Mouse (Mus musculus) megakaryocyte, embryonic 14.5 days (primary cell): ENCODE results near the gene Azin2. TPM values are rescaled to one million over a fixed set of nuclear protein-coding genes. Genes with fewer than 3 reads are reported as not detected.

Experiments used
- H3K27me3 ChIP-seq: replicated peaks from 2 replicates; pipeline ENCODE3; 2012; ENCODE audit warnings: inconsistent platforms
- H3K36me3 ChIP-seq: replicated peaks from 2 replicates; pipeline ENCODE3; 2012; ENCODE audit warnings: low read length, inconsistent platforms, mixed read lengths
- H3K4me1 ChIP-seq: 2 replicates; pipeline ENCODE4 v1.6.1; 2012; ENCODE audit warnings: inconsistent platforms
- H3K4me3 ChIP-seq: replicated peaks from 2 replicates; pipeline ENCODE3; 2012; ENCODE audit warnings: moderate library complexity, mild to moderate bottlenecking, inconsistent platforms
- H3K9me3 ChIP-seq: 2 replicates; pipeline ENCODE4 v1.6.1; 2012; ENCODE audit warnings: inconsistent platforms
- FLI1 ChIP-seq: IDR thresholded peaks from 2 replicates; pipeline ENCODE4 v1.6.1; 2012; ENCODE audit warnings: low read length, inconsistent platforms, mixed read lengths
- GATA1 ChIP-seq: IDR thresholded peaks from 3 replicates; pipeline ENCODE4 v1.6.1; 2012; ENCODE audit warnings: mixed read lengths, low read length, inconsistent platforms, borderline replicate concordance
- polyA plus RNA-seq: library from polyadenylated mRNA; stranded (reverse); fragments of >175 nt; gene quantifications from 2 replicates; pipeline ENCODE4 v1.2.3, GENCODE M21; 2012; ENCODE audit warnings: low replicate concordance; ENCODE audit not compliant: insufficient read depth

The Azin2 gene
- polyA plus RNA-seq, 1 experiment: 12.2 TPM

DNA sequence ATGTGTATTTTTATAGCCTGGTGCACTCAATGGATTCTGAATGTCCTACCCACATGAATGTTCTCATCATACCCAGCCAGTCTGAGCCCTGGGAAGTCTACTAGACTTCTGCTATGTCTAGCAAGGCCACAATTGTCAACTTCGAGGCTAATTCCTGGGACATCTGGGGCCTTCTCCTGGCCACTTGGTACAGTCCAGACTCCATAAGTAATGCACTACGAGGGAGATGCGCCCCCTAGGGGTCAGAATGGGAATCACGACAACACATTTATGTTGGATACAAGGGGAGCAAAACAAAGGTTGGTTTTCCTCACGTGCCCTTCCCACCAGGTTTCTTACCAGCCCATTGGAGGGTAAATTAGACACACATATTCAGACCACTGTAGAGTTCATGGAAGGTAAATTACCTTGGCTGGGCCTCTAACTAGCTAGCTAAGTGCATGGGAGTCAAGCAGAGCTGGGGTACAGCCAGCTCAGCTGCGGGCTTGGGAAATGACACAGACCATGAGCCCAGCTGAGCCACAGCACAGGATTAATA lies 14.0 kb downstream of the Azin2 start:
- TF ChIP-seq GATA1 (no peak), FLI1 (no peak)
- Histone ChIP-seq H3K36me3 (no peaks in the 10 kb centered on the region), H3K4me3 (no peak overlapping the region), H3K4me1 (peaks cover 24% of the 10 kb centered on the region), H3K9me3 (no peaks in the 10 kb centered on the region), H3K27me3 (peaks cover 41% of the 10 kb centered on the region)

DNA sequence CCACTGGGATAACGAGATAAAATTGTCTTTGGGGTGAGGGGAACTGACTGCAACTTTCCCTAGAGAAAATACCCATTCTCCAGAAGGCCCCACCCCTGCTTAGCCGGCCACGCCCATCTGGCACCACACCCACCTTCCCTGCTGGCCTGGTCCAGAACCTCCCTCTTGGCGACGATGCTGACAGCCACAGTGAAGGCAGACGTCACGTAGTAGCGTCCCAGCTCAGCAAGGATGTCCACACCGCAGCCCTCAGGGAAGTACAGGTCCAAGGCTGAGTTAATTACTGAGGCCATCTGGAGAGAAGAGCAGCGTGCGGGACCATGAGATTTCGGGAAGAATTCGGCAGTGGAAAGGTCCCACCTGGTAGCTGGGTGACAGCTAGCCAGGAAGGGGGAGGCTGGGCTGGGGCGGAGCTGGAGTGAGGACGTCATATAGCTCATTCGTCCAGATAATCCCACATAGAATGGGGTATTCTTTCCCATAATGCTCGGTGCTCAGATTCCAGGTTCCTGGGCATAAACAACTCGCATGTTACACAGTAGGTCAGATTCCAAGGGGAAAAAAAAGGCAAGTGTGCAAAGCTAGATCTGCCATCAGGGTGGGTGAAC lies 14.8 kb downstream of the Azin2 start:
- TF ChIP-seq GATA1 (no peak), FLI1 (no peak)
- peak overlapping the region; percentile 75 for H3K4me3 ChIP-seq
- H3K36me3 ChIP-seq: no peaks in the 10 kb centered on the region
- peaks cover 2% of the 10 kb centered on the region; the same call in 1 of the 2 replicates for H3K9me3 ChIP-seq
- peaks cover 43% of the 10 kb centered on the region for H3K27me3 ChIP-seq
- H3K4me1 ChIP-seq: peaks cover 24% of the 10 kb centered on the region

GRCm38 (mm10) chr4:128946736-128947135 lies 15.5 kb downstream of the Azin2 start:
- Histone ChIP-seq H3K4me3 (no peak overlapping the region), H3K4me1 (peaks cover 24% of the 10 kb centered on the region), H3K27me3 (peaks cover 37% of the 10 kb centered on the region), H3K36me3 (no peaks in the 10 kb centered on the region), H3K9me3 (peaks cover 7% of the 10 kb centered on the region)
- TF ChIP-seq GATA1: no peak
- no peak for TF ChIP-seq FLI1

DNA sequence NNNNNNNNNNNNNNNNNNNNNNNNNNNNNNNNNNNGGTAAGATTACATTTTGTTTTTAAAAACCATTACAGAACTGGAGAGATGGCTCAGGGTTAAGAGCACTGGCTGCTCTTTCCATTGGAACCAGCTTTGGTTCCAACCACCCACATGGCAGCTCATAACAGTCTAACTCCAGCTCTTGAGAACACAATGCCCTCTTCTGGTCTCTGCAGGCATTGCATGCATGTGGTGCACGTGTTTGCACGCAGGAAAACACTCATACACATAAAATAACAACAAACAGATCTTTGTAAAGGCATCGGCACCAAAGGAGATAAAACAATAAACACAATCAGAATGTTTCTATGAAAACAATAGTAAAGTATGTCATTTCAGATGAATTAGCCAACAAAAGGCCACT lies 19.9 kb downstream of the Azin2 start:
- TF ChIP-seq GATA1 (no peak), FLI1 (no peak)

DNA sequence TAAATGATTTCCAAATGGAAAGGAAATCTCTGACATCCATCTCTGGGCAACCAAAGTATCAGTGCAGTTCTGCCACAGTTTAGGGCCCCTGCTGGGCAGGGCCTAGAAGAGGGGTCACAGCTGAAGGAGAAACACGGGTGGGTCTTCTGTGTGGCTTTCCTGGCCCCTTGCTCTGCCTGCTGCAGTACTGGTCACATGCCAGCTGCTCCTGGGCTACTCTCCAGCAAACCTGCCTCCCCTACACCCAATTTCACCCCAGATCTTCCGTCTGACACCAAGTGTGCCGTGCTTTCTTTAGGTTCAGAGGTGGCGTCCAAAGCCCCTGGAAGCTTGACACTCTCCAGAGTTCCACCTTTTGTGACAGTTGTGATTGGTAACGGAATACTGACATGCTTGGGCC lies 26.6 kb downstream of the Azin2 start:
- H3K27me3 ChIP-seq: peaks cover 53% of the 10 kb centered on the region
- no peaks in the 10 kb centered on the region for H3K36me3 ChIP-seq
- no peak overlapping the region for H3K4me3 ChIP-seq
- TF ChIP-seq GATA1: no peak
- peaks cover 1% of the 10 kb centered on the region; the same call in 1 of the 2 replicates for H3K4me1 ChIP-seq
- H3K9me3 ChIP-seq: no peaks in the 10 kb centered on the region

More for the DNA sequence above, 19.9 kb downstream of the Azin2 start:
- Histone ChIP-seq H3K9me3 (peaks cover 14% of the 10 kb centered on the region), H3K4me3 (no peak overlapping the region), H3K36me3 (no peaks in the 10 kb centered on the region), H3K4me1 (peaks cover 5% of the 10 kb centered on the region), H3K27me3 (peaks cover 23% of the 10 kb centered on the region)

- Histone ChIP-seq H3K27me3 (peaks cover 61% of the 10 kb centered on the region), H3K4me1 (no peaks in the 10 kb centered on the region; the same call in 1 of the 2 replicates), H3K36me3 (no peaks in the 10 kb centered on the region), H3K4me3 (no peak overlapping the region), H3K9me3 (no peaks in the 10 kb centered on the region)
- no peak for TF ChIP-seq GATA1
- no peak for TF ChIP-seq FLI1
Measured at GRCm38 (mm10) chr4:128932783-128933182, 29.5 kb downstream of the Azin2 start.

DNA sequence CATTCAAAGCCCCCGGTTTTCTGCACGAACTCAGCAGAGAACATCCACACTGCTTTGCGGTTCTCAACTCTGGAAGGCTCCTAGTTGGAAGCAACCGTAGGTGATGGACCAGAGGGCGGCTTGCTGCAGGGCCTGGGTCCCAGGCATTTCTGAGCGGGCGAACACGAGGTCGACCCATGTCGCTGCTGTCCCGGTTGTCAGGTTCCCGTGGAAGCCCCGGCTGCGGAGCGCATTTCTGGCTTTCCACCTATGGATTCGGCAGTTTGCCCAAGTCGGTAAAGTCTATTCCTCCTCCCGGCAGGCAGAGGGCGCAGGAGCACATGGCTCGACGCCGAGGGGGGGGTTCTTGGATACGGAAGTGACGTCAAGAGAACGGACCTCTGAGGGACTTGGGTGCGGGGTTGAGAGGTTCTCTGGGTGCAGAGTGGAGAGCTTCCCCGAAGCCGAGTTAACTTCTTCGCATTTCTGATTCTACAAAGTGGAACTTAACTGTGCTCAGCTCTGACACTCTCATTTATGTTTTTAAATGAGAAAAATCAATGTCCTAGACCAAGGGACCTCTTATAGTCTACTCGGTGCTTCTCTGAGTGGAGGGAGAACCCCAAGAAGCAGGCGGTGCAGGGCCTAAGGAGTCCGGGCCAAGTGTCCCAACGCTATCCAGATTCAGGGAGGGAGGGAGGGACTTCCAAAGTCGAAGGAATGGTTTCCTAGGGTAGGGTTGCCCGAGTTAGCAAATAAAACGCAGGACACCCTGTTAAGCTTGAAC lies 37.2 kb downstream of the Azin2 start:
- Histone ChIP-seq H3K9me3 (no peaks in the 10 kb centered on the region), H3K4me1 (peaks cover 11% of the 10 kb centered on the region), H3K27me3 (peaks cover 60% of the 10 kb centered on the region), H3K36me3 (no peaks in the 10 kb centered on the region), H3K4me3 (peak overlapping the region; percentile 89)
- TF ChIP-seq FLI1 (no peak), GATA1 (no peak)

GRCm38 (mm10) chr4:128923603-128924002 lies 38.6 kb downstream of the Azin2 start:
- Histone ChIP-seq H3K27me3 (peaks cover 53% of the 10 kb centered on the region), H3K36me3 (no peaks in the 10 kb centered on the region), H3K4me1 (peaks cover 11% of the 10 kb centered on the region), H3K4me3 (no peak overlapping the region), H3K9me3 (no peaks in the 10 kb centered on the region)
- no peak for TF ChIP-seq GATA1
- no peak for TF ChIP-seq FLI1

- Histone ChIP-seq H3K4me3 (no peak overlapping the region), H3K4me1 (no peaks in the 10 kb centered on the region), H3K27me3 (peaks cover 48% of the 10 kb centered on the region), H3K9me3 (no peaks in the 10 kb centered on the region), H3K36me3 (no peaks in the 10 kb centered on the region)
- TF ChIP-seq FLI1 (no peak), GATA1 (no peak)
Measured at GRCm38 (mm10) chr4:128919106-128919505, 43.1 kb downstream of the Azin2 start.

- H3K9me3 ChIP-seq: no peaks in the 10 kb centered on the region
- H3K4me3 ChIP-seq: no peak overlapping the region
- no peaks in the 10 kb centered on the region for H3K36me3 ChIP-seq
- H3K4me1 ChIP-seq: no peaks in the 10 kb centered on the region
- no peak for TF ChIP-seq FLI1
- no peak for TF ChIP-seq GATA1
- H3K27me3 ChIP-seq: peaks cover 39% of the 10 kb centered on the region
Measured at GRCm38 (mm10) chr4:128918187-128918586, 44.1 kb downstream of the Azin2 start.
